Mouse (Mus musculus): ENCODE results near the gene Sugct. TPM values are rescaled to one million over a fixed set of nuclear protein-coding genes. Genes with fewer than 3 reads are reported as not detected.

Gene Sugct
- polyA plus RNA-seq, 1 experiment from 2014 or later: 3.6 TPM

DNA sequence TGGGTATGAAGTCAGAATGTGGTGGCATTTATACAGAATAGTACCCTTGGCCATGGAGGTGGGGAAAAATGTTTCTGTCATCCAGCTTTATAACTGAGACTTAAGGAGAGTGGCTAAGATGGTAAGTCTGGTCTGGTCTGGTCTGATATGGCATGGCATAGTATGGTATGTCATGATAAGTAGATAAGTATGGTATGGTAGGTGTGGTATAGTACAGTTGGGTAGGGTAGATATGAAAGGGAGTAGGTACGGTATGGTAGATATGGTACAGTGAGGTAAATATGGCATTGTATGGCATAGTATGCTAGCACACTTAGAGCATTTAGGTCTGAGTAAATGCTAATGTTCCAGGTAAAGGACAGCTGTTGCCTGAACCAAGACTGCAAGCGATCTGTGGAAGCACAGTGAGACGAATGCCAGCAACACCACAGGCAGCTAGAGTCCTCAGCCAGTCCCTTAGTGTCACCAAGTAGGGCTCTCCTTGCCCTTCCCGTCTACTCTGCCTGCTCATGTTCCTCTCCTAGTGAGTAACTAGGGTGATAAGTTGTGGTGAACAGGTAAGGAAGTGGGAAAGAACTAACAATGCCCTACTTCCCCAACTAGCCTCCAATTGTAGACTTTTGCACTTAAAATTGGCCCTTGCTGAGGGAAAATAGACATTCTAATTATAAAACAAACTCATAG lies 667.4 kb downstream of the Sugct start:
- WGBS: 94% methylated on average over 4 of the region's 4 CpGs
- H3K9ac ChIP-seq (ENCODE audit: low read length): no peak overlapping the region
- no peak overlapping the region for H3K27ac ChIP-seq (ENCODE audit: low read depth, low read length)
- no peak overlapping the region for H3K4me3 ChIP-seq (ENCODE audit: low read depth, low read length)
- no peak overlapping the region for H3K4me2 ChIP-seq (ENCODE audit: low read depth, low read length, severe bottlenecking)
- H3K27me3 ChIP-seq (ENCODE audit: control insufficient read depth, insufficient read depth, low read length): no peaks in the 10 kb centered on the region
- no peaks in the 10 kb centered on the region for H3K36me3 ChIP-seq (ENCODE audit: control insufficient read depth, insufficient read depth, low read length)
- DNase-seq (ENCODE audit: low spot score) (no peak), ATAC-seq (replicated peaks; ENCODE audit: low FRiP score) (no peak)
- H3K4me1 ChIP-seq (replicated peaks; ENCODE audit: control insufficient read depth, insufficient read depth, low read length): no peaks in the 10 kb centered on the region
- H3K9me3 ChIP-seq (ENCODE audit: control insufficient read depth, low read length): no peaks in the 10 kb centered on the region

DNA sequence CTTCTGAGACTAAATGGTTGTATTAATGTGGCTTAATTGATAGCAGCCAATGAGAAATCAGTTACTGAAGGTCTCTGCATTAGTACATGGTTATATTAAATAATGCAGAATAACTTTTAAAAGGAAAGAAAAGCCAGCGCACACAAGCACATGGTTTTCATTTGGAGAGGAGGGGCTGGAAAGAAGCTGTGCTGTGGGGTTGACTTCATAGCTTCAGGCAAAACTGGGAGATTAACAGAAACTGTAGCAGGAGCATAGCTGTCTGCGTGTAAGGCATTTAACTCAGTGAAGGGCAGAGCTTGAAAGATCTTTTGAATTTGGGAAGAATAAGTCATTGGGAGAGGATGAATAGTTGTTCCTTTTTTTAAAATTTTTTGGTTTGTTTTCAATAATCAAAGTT lies 668.4 kb downstream of the Sugct start:
- ATAC-seq (replicated peaks; ENCODE audit: low FRiP score) (no peak), DNase-seq (ENCODE audit: low spot score) (no peak)
- Histone ChIP-seq H3K27me3 (ENCODE audit: control insufficient read depth, insufficient read depth, low read length) (no peaks in the 10 kb centered on the region), H3K4me3 (ENCODE audit: low read depth, low read length) (no peak overlapping the region), H3K27ac (ENCODE audit: low read depth, low read length) (no peak overlapping the region), H3K9ac (ENCODE audit: low read length) (no peak overlapping the region), H3K9me3 (ENCODE audit: control insufficient read depth, low read length) (no peaks in the 10 kb centered on the region), H3K4me2 (ENCODE audit: low read depth, low read length, severe bottlenecking) (no peak overlapping the region), H3K36me3 (ENCODE audit: control insufficient read depth, insufficient read depth, low read length) (no peaks in the 10 kb centered on the region), H3K4me1 (replicated peaks; ENCODE audit: control insufficient read depth, insufficient read depth, low read length) (no peaks in the 10 kb centered on the region)
- WGBS: 67% methylated on average over 2 of the region's 2 CpGs

- 78% methylated on average over 2 of the region's 2 CpGs for WGBS
- DNase-seq (ENCODE audit: low spot score) (no peak), ATAC-seq (replicated peaks; ENCODE audit: low FRiP score) (no peak)
- H3K4me3 ChIP-seq (ENCODE audit: low read depth, low read length): no peak overlapping the region
- H3K9ac ChIP-seq (ENCODE audit: low read length): no peak overlapping the region
- H3K4me1 ChIP-seq (replicated peaks; ENCODE audit: control insufficient read depth, insufficient read depth, low read length): no peaks in the 10 kb centered on the region
- no peaks in the 10 kb centered on the region for H3K9me3 ChIP-seq (ENCODE audit: control insufficient read depth, low read length)
- H3K36me3 ChIP-seq (ENCODE audit: control insufficient read depth, insufficient read depth, low read length): no peaks in the 10 kb centered on the region
- no peak overlapping the region for H3K27ac ChIP-seq (ENCODE audit: low read depth, low read length)
- H3K4me2 ChIP-seq (ENCODE audit: low read depth, low read length, severe bottlenecking): no peak overlapping the region
- H3K27me3 ChIP-seq (ENCODE audit: control insufficient read depth, insufficient read depth, low read length): no peaks in the 10 kb centered on the region
Observed at GRCm38 (mm10) chr13:16996464-16996863, 698.9 kb downstream of the Sugct start.

- no peak overlapping the region for H3K9ac ChIP-seq (ENCODE audit: low read length)
- no peak overlapping the region for H3K4me3 ChIP-seq (ENCODE audit: low read depth, low read length)
- no peak overlapping the region for H3K27ac ChIP-seq (ENCODE audit: low read depth, low read length)
- no peaks in the 10 kb centered on the region for H3K27me3 ChIP-seq (ENCODE audit: control insufficient read depth, insufficient read depth, low read length)
- H3K9me3 ChIP-seq (ENCODE audit: control insufficient read depth, low read length): no peaks in the 10 kb centered on the region
- DNase-seq (ENCODE audit: low spot score): no peak
- ATAC-seq (replicated peaks; ENCODE audit: low FRiP score): no peak
- H3K4me2 ChIP-seq (ENCODE audit: low read depth, low read length, severe bottlenecking): no peak overlapping the region
- no peaks in the 10 kb centered on the region for H3K4me1 ChIP-seq (replicated peaks; ENCODE audit: control insufficient read depth, insufficient read depth, low read length)
- 91% methylated on average over 3 of the region's 3 CpGs for WGBS
- H3K36me3 ChIP-seq (ENCODE audit: control insufficient read depth, insufficient read depth, low read length): no peaks in the 10 kb centered on the region
Observed at GRCm38 (mm10) chr13:16995321-16995720, 700.0 kb downstream of the Sugct start.

DNA sequence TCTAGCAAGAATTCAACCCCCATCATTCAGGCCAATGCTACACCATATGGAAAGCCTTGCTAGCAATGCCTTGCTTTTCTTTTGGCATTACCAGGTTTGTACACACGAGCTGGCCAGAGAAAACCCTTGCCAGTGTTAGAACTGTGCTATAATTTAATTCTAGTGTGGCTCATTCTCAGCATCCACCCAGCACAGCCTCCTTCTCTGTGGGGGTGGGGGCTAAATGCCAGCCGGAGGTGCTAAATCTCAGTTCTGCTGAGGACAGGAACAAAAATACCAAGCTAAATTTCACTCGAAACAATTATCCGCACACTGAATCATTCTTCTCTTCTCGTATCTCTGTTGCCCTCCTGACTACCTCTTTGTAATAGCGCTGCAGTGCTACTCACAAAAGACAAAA lies 717.6 kb downstream of the Sugct start:
- DNase-seq (ENCODE audit: low spot score) (no peak), ATAC-seq (replicated peaks; ENCODE audit: low FRiP score) (no peak)
- Histone ChIP-seq H3K4me1 (replicated peaks; ENCODE audit: control insufficient read depth, insufficient read depth, low read length) (no peaks in the 10 kb centered on the region), H3K9ac (ENCODE audit: low read length) (no peak overlapping the region), H3K9me3 (ENCODE audit: control insufficient read depth, low read length) (no peaks in the 10 kb centered on the region), H3K4me3 (ENCODE audit: low read depth, low read length) (no peak overlapping the region), H3K27me3 (ENCODE audit: control insufficient read depth, insufficient read depth, low read length) (no peaks in the 10 kb centered on the region), H3K4me2 (ENCODE audit: low read depth, low read length, severe bottlenecking) (no peak overlapping the region), H3K36me3 (ENCODE audit: control insufficient read depth, insufficient read depth, low read length) (no peaks in the 10 kb centered on the region), H3K27ac (ENCODE audit: low read depth, low read length) (no peak overlapping the region)
- WGBS: 60% methylated on average over 6 of the region's 6 CpGs

DNA sequence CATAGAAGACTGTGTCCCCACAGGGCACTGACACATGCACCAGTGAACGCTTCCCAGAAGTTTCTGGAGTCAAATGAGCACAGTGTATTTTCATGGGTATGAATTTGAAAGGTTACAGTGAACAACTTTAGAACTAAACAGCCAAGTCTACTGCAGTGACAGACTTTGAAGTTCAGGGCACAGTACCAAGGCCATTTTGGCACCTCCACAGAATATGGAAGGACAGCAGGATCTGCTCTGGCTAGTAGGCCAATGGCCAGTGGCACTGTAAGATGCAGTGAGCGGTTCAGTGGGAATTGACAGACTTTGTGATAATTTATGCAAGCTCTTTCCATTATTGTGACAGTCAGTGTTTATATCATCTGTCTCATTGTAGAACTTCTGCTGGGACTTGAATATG lies 724.1 kb downstream of the Sugct start:
- Histone ChIP-seq H3K36me3 (ENCODE audit: control insufficient read depth, insufficient read depth, low read length) (no peaks in the 10 kb centered on the region), H3K9me3 (ENCODE audit: control insufficient read depth, low read length) (no peaks in the 10 kb centered on the region), H3K27ac (ENCODE audit: low read depth, low read length) (no peak overlapping the region), H3K9ac (ENCODE audit: low read length) (no peak overlapping the region), H3K4me1 (replicated peaks; ENCODE audit: control insufficient read depth, insufficient read depth, low read length) (no peaks in the 10 kb centered on the region), H3K27me3 (ENCODE audit: control insufficient read depth, insufficient read depth, low read length) (no peaks in the 10 kb centered on the region), H3K4me2 (ENCODE audit: low read depth, low read length, severe bottlenecking) (no peak overlapping the region), H3K4me3 (ENCODE audit: low read depth, low read length) (no peak overlapping the region)
- ATAC-seq (replicated peaks; ENCODE audit: low FRiP score) (no peak), DNase-seq (ENCODE audit: low spot score) (no peak)
- WGBS: 91% methylated on average over 2 of the region's 2 CpGs

DNA sequence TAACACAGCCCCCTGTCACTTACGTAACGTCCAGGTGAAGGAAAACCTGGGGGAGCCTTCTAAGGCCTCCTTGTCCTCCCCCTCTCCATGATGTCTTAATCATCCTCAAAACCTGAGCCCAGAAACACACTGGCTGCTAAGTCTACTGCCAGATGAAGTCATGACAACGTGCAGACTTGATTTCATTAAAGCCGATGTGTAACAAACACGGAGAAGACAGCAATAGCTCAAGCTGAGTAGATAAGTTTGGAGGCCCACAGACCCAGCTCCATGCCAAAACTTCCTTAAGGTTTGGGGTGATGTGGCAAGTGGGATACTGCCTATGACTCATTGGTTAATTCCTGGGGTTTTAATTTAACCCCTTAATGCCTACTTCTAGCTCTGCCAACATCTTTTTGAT lies 726.4 kb downstream of the Sugct start:
- Histone ChIP-seq H3K4me2 (ENCODE audit: low read depth, low read length, severe bottlenecking) (no peak overlapping the region), H3K27ac (ENCODE audit: low read depth, low read length) (no peak overlapping the region), H3K27me3 (ENCODE audit: control insufficient read depth, insufficient read depth, low read length) (no peaks in the 10 kb centered on the region), H3K9me3 (ENCODE audit: control insufficient read depth, low read length) (no peaks in the 10 kb centered on the region), H3K9ac (ENCODE audit: low read length) (no peak overlapping the region), H3K4me1 (replicated peaks; ENCODE audit: control insufficient read depth, insufficient read depth, low read length) (no peaks in the 10 kb centered on the region), H3K36me3 (ENCODE audit: control insufficient read depth, insufficient read depth, low read length) (no peaks in the 10 kb centered on the region), H3K4me3 (ENCODE audit: low read depth, low read length) (no peak overlapping the region)
- ATAC-seq (replicated peaks; ENCODE audit: low FRiP score) (no peak), DNase-seq (ENCODE audit: low spot score) (no peak)
- 90% methylated on average over 5 of the region's 5 CpGs for WGBS

GRCm38 (mm10) chr13:16964823-16965475 lies 730.4 kb downstream of the Sugct start:
- Histone ChIP-seq H3K9me3 (ENCODE audit: control insufficient read depth, low read length) (no peaks in the 10 kb centered on the region), H3K27ac (ENCODE audit: low read depth, low read length) (no peak overlapping the region), H3K9ac (ENCODE audit: low read length) (no peak overlapping the region), H3K4me1 (replicated peaks; ENCODE audit: control insufficient read depth, insufficient read depth, low read length) (no peaks in the 10 kb centered on the region), H3K4me3 (ENCODE audit: low read depth, low read length) (no peak overlapping the region), H3K27me3 (ENCODE audit: control insufficient read depth, insufficient read depth, low read length) (no peaks in the 10 kb centered on the region), H3K36me3 (ENCODE audit: control insufficient read depth, insufficient read depth, low read length) (no peaks in the 10 kb centered on the region), H3K4me2 (ENCODE audit: low read depth, low read length, severe bottlenecking) (no peak overlapping the region)
- DNase-seq (ENCODE audit: low spot score) (no peak), ATAC-seq (replicated peaks; ENCODE audit: low FRiP score) (no peak)
- 66% methylated on average over 4 of the region's 4 CpGs for WGBS

- Histone ChIP-seq H3K9me3 (ENCODE audit: control insufficient read depth, low read length) (no peaks in the 10 kb centered on the region), H3K36me3 (ENCODE audit: control insufficient read depth, insufficient read depth, low read length) (no peaks in the 10 kb centered on the region), H3K4me1 (replicated peaks; ENCODE audit: control insufficient read depth, insufficient read depth, low read length) (no peaks in the 10 kb centered on the region), H3K27me3 (ENCODE audit: control insufficient read depth, insufficient read depth, low read length) (no peaks in the 10 kb centered on the region), H3K4me3 (ENCODE audit: low read depth, low read length) (no peak overlapping the region), H3K4me2 (ENCODE audit: low read depth, low read length, severe bottlenecking) (no peak overlapping the region), H3K27ac (ENCODE audit: low read depth, low read length) (no peak overlapping the region), H3K9ac (ENCODE audit: low read length) (no peak overlapping the region)
- DNase-seq (ENCODE audit: low spot score) (no peak), ATAC-seq (replicated peaks; ENCODE audit: low FRiP score) (no peak)
- 78% methylated on average over 4 of the region's 4 CpGs for WGBS
Observed at GRCm38 (mm10) chr13:16952045-16952444, 743.3 kb downstream of the Sugct start.

Data from forebrain, embryonic 11.5 days (tissue).